Mouse (Mus musculus) adrenal gland, postnatal 10 days (tissue): ENCODE measurements around the gene 6030408B16Rik. TPM values are rescaled to one million over a fixed set of nuclear protein-coding genes. Genes with fewer than 3 reads are reported as not detected.
A peak's percentile ranks its signal among the peaks of the same experiment; 100 is the strongest.

ENCODE experiments used
- DNase-seq: peaks from one replicate; pipeline ENCODE4 v3.0.0; 2021; ENCODE audit warnings: mixed read lengths
- total RNA-seq, 2 experiments: library from RNA; stranded (reverse); gene quantifications; 2 replicates each; pipeline ENCODE4 v1.2.3; 2021

Gene 6030408B16Rik
- total RNA-seq, 2 experiments from 2014 or later, result 1.0 to 2.4 TPM

DNA sequence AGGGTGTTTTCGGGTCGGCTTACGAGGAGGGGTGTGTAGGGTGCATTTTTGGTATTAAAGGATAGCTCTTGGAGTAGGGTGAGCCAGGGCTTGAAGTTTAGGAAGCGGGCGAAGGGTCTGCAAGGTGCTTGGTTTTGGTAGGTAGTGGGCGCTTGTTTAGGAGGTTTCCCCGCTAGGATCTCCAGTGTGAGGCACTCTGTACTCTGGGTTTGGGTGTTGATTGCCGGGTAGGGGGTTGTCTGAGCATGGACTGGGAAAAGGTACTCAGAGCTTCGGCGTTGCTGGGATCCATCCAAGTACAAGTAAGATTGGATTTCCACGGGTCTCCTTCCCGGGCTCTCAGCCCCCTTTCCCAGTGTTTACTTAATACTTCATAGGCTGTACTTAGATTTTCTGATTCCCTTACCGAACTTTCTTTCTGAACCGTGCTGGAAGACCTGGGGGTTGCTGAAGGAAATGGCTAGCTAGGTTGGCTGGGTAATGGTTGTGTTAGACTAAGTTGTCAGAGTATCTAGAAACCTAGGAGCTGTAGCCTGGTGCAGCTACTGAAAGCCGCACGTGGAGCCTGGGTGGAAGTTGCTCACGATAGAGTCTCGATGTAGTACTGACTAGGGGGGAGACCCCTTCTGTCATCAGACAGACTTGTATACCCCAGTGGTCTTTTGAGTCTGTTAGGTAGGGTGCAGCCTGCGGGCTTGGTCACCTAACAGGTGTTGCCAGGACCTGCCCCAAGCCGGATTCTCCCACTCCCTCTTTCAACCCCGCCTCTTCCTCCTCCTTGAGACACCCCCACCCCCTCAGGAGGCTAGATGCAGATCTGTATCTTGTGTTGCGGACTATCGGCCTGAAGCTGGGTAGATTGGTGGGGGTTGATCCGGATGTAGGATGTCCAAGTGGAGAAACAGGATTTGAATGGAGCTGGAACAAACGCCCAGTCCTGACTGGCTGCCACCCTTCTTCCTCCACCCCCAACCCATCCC lies 25.7 kb upstream of the 6030408B16Rik start:
- DNase-seq, result peak; percentile 69

DNA sequence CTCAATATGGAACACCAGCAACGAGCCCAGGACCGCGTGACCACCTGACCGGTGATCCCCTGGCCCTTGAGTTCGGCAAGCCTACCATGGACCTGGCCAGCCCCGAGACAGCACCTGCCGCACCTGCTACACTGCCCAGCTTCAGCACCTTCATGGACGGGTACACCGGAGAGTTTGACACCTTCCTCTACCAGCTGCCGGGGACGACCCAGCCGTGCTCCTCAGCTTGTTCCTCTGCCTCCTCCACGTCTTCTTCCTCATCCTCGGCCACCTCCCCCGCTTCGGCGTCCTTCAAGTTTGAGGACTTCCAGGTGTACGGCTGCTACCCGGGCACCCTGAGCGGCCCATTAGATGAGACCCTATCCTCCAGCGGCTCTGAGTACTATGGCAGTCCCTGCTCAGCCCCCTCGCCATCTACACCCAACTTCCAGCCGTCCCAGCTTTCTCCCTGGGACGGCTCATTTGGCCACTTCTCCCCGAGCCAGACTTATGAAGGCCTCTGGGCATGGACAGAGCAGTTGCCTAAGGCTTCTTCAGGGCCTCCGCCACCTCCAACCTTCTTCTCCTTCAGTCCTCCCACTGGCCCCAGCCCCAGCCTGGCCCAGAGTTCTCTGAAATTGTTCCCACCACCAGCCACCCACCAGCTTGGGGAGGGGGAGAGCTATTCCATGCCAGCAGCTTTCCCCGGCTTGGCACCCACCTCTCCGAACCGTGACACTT lies 22.8 kb upstream of the 6030408B16Rik start:
- DNase-seq, result no peak

DNA sequence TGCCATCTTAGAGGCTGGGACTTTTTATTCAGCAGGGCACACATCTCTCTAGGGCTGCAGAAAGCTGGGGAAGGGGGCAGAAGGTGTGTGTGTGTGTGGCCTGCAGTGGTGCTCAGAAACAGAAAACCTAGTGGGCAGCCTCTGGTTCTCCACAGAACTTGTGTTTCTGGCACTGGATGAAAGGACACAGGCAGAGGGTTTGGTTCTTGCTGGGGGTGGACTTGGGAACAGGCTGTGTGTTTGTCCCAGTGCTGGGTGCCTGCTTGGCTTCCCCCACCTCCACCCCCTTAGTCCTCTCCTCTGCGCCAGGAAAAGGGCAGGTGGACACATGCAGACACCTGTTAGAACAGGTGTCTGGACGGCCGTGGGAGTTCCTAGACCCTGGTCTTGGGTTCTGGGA lies 21.9 kb upstream of the 6030408B16Rik start:
- DNase-seq, result no peak

DNA sequence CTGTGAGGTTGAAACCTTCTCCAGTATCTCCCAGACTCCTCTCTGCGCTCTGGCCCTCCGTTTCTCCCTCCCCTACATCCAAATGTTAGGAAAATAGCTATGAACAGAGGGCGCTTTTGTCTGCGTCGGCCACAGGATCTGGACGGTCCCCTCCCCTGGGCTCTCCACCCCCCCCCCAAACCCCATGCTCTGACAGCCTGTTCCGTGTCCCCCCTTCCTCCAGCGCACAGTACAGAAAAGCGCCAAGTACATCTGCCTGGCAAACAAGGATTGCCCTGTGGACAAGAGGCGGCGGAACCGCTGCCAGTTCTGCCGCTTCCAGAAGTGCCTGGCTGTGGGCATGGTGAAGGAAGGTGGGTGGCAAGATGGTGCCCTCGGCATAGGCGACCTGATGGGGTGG lies 21.5 kb upstream of the 6030408B16Rik start:
- no peak for DNase-seq

DNA sequence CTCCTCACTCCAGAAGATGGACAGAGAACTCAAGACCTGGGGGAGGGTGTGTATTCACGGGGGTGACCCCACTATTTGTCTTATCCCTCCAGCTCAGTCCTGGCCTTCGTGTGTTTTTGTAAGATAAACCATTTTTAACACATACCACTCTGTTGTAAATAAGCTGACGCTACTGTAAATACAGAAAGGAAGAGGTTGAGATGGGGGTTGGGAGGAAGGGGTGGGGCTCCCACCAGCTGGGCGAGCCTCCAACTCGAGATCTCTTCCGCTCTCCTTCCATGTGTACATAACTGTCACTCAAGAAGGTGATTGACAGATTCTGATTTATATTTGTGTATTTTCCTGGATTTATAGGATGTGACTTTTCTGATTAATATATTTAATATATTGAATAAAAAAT lies 18.6 kb upstream of the 6030408B16Rik start:
- DNase-seq, result no peak

DNA sequence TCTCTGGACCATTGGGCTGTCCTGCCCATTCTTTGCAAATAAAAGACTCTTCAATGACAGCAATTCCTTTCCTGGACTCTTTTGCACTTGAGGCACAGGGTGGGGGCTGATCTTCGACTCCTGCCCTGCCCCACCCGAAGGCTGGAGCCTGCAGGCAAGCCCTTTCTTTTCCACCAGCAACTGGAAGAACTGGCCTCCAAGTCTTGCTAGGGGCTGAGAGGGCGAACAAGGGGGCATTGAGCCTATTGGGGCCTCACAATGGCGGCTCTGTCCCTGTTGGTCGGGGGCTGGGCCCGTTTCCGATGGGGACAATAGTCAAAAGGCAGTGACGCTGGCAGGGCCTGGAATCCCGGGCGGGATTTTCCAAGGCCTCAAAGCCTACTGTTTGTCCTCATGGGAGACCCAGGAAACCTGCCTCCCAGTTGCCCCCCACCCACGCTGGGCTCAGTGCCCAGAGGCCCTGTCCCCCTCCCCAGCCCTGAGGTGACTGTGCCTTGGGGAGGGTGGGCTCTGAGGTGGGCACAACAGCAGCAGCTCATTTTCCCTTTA lies 15.6 kb upstream of the 6030408B16Rik start:
- peak; percentile 26 for DNase-seq

GRCm38 (mm10) chr15:101278589-101278988 lies 14.4 kb upstream of the 6030408B16Rik start:
- peak; percentile 53 for DNase-seq

DNA sequence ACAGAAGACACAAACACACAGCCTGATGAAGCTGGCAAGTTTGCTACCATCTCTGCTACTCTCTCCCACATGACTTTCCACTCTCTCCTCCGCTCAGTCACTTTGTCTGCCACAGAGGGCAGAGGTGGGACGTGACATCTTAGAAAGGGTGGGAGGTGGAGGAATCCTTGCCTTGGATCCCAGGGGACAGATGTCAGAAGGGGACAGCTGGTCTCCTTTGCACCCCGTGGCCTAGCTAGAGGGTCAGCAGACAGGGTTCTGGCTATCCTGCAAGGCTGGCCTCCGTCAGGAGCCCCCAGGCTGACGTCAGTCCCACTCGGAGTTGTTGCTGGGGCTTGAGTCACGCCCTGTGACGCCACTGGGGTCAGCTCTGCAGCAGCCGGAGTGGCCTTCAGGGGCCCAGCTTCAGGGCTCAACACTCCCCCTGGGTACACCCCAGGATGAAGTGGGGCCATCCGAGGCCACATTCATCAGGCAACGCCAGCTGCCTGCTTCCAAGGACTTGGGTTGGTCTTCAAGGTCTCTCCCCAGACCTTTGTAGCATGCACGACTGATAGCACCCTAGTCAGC lies 13.5 kb upstream of the 6030408B16Rik start:
- peak; percentile 89 for DNase-seq

- DNase-seq, result peak; percentile 63
These were observed 10.5 kb upstream of the 6030408B16Rik start for GRCm38 (mm10) chr15:101282471-101282870.

DNA sequence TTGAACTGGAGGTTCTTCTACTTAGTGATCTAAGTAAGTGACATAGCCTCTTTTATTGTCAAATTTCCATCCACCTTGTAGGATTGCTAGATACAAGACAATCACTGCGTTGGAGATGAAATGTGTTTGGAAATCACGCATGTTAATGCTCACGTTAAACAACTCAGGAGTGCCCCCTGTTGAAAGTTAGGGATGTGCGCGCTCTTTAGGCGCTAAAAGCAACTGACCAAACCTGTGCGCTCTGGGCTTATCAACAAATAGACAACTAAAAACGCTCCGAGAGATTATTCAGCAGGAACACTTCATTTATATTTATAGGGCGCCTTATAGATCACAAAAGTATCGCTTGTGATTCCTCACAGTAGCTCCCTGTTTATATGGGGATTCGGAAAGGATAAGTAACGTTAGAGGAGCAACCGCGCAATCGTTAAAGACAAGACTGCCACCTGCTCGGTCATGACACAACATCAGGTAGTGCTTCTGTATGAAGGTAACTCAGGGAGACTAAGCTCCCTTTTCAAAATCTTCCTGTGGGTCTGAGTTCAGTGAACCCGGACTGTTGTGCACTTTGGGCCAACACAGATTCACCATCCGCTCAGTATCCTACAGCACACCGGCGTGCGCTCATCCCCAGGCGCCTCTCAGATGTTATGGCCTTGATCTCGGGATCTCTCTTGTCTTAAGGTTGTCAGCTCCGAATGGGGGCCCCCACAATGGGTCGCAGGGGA lies 9.7 kb upstream of the 6030408B16Rik start:
- peak; percentile 71 for DNase-seq

GRCm38 (mm10) chr15:101283911-101284750 lies 8.9 kb upstream of the 6030408B16Rik start, which contains the start of gene Atg101:
Atg101 (plus strand) TSS chr15:101284272.
- peak; percentile 93 for DNase-seq

DNA sequence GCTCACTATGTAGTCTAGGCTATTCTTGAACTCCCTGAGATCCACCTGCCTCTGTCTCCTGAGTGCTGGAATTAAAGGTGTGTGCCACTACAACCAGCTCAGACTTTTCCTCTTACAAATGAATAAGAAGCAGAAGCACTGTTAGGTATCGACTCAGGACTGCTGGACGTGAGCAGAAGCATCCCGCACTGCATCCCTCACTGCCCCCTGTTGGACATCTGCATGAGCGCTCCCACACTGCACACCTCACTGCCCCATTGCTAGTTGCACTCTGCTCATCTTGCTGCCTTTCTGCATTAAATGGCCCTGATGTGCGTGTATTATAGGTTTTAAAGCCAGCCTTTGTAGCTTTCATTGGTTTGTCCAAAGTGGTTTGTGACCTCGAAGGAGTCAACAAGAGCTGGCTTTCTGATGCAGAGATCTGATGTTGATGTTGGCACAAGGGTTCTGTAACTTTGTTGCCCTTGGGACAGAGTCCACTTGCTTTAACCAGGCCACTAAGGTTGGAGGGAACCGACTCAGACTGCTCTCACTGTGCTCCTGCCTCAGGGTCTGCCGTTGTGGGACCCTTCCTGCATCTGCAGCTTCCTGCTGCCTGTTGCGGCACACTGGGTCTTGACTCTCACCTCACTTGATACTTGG lies 6.8 kb upstream of the 6030408B16Rik start:
- peak; percentile 62 for DNase-seq

- peak; percentile 44 for DNase-seq
These were observed 5.7 kb upstream of the 6030408B16Rik start for GRCm38 (mm10) chr15:101287361-101287760.

DNA sequence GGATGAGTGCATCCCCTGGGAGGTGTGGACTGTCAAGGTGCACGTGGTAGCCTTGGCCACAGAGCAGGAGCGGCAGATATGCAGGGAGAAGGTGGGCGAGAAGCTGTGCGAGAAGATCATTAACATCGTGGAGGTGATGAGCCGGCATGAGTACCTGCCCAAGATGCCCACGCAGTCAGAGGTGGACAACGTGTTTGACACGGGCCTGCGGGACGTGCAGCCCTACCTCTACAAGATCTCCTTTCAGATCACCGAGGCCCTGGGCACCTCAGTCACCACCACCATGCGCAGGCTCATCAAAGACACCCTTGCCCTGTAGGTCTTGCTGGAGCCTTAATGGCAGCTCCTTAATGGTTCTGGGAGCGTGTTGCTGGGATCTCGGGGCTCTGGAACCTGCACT lies 2.7 kb upstream of the 6030408B16Rik start:
- DNase-seq, result no peak

DNA sequence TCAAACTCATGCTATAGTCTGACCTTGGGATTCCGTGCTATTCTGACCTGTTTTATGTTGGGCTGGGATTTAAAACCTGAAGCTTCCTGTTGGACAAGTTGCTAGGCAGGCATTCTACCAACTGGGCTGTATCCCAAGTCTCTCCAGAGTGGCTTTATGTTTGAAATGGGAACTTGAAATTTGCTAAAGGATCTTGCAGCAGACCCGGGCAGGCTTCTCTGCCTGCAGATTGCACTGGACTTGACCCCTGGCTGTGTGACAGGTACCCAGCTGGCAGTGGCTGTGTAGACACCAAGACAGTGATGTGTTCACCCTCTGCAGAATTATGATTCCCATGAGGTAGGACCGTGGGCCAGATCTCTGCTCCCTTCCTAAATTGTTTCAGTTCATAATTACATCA lies 1.0 kb upstream of the 6030408B16Rik start:
- DNase-seq, result peak; percentile 72

DNA sequence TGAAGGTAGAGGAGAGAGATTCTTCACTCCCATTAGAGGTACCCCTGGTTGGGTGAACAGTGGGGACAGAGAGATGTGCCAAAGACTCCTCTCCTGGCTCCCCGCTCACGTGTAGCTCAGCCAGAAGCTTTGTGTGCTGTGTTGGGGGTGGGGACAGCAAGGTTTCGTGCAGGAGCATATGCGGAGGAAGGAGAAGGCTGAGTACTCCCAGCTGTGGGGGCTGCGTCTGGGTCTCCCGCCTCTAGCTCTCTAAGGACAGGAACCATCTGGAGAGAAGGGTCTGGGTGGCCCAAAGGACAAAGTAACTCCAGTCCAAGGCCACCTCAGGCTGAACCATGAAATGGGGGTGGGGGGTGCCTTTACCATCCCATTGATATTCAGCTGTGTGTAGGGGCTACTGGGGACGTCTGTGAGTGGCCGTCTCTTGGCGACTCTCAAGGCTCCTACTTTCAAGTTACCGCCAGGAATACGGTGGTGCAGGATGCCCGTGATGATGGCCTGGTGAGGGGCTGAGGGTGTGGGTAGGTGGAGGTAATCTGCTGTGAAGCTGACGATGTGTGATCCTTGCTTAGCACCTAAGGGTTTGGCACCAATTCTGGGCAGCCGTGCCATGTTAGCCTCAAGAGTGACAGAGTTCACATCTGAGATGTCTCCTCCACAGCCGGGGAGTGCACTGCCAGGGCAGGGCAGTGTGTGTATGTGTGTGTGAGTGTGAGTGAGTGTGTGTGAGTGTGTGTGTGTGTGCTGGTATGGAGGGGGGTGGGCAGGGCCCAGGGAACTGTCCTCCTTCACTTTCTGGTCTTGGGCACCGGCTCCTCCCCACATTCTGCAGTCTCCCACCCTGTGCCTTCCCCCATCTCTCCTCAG lies 1.2 kb downstream of the 6030408B16Rik start:
- no peak for DNase-seq

DNA sequence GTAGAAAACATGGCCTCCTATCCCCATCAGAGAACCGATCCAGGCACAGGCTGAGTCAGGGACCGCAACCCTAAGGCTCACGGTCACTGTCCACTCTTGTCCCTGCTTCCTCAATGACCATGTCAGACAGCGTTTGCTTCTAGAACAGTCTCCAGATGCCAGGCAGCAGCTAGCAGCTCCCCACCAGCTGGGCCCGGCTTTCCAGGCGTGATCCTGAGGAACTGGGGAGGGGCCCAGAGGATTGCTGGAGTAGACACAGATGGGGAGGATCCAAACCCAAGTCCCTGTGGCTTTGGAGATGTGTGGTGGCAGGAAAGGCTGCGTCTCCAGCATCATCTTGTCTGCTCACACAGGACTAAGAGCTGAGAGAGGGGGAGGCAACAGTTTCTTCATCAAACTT lies 2.1 kb downstream of the 6030408B16Rik start:
- no peak for DNase-seq

GRCm38 (mm10) chr15:101295616-101296015 lies 2.6 kb downstream of the 6030408B16Rik start:
- no peak for DNase-seq

GRCm38 (mm10) chr15:101296091-101296490 lies 3.1 kb downstream of the 6030408B16Rik start:
- DNase-seq, result no peak
